Mouse (Mus musculus): ENCODE data around the gene Barx2. TPM values are rescaled to one million over a fixed set of nuclear protein-coding genes. Genes with fewer than 3 reads are reported as not detected.

Barx2 gene
- 0.73 and 0.81 TPM in 2 replicates for polyA plus RNA-seq (2021; fragmentation: Nextera tagmentation)
- long read RNA-seq, experiment 1, partial matches to known transcripts = 0 of 2 reads
- long read RNA-seq, experiment 1, other reads (novel, unspliced or antisense) = 2 of 2 reads
- long read RNA-seq, experiment 2, partial matches to known transcripts = 0 of 1 reads
- long read RNA-seq, experiment 2, other reads (novel, unspliced or antisense) = 0 of 1 reads

DNA sequence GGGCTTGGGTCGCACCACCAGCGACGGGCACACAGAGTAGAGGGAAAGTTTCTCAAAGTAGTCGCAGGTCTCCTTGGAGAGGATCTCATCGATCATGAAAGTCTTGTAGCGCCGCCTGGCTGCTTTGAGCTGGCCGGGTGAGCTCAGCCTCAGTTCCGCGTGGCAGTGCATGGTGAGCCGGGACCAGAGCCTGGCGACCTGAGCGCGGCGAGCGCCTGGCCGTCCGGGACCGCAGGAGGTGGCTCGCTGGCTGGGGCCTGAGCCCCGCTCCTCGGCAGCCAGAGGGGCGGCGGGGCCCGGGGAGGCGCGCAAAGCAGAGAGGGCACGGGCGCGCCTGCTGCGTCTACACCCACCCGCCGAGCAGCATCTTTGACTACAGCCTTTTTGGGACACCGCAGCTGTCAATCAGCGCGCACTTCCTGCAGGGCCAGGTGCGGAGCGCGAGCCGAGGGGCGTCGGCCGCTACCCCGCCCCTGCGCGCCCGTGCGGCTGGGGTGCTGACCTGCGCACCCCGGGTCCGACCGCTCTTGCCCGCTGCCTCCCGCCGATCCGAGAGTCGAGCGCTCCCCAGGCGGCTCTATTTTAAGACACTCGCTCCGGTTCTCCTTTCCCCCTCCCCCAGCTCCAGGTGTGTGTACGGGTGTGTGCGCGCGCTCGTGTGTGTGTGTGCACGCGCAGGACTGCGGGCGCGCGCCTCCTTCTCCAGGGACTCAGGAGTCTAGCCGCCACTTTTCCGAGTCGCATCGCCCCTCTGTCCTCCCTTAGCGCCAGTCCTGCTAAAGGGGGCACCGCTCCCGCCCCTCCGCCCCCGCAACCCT is at the start of gene Barx2:
Gene Barx2, minus strand, starts transcription at position 542 of the 818 bp plus-strand sequence.

Other genes with a start within 250 kb of the Barx2 start
- gene Arhgap32, start 202.7 kb upstream of the Barx2 start, polyA plus RNA-seq (2021; fragmentation: Nextera tagmentation) = 124 and 149 TPM in 2 replicates